Mouse (Mus musculus): Measurements from ENCODE around the gene Dynll1.

DNA sequence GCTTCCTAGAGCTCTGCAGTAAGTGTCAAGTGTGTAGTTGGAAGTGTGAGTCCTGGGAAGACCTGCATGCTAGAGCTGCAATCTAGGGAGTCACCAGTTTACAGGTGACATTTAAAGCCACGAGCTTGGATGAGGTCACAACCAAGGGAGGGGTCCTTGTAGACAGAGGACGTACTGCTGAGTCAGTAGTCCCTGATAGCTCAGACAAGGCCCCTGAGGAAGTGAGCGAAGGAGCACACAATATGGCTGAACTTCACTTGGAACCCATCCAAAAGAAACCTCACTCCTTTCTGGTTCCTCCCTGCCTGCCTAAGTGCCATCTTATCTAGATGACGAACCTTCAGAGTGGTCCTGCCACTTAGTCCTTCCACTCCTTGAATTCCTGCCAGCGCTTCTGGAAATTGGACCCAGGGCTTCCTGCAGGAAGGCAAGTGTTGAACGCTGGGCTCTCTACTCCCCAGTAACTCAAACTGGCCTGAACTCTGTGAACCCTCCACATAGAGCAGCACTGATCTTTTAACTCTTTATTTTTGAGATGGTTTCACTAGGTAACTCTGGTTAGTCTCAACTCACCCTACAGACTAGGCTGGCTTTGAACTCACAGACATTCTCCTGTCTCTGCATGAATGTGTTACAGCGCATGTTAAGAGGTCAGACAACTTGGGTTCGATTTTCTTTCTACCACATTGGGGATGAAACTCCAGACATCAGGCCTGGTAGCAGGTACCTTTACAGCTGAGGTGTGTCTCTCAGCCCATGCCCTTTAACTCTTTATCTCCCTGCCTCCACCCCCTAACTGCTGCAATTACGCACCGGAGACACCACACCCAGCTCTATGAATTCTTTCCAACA is 12.2 kb upstream of the Dynll1 start:
- TF ChIP-seq CTCF (IDR thresholded peaks at IDR 0.05 in 2 of 3, conservative IDR thresholded peaks at IDR 0.05 in 1 of 3; ENCODE audit: control insufficient read depth in 1 of 3, insufficient read depth in 1 of 3, low read depth in 2 of 3, low read length in 3 of 3, poor library complexity in 1 of 3, severe bottlenecking in 1 of 3) = no peak
- peak; percentile 23; the same call in 1 of the 2 replicates for TF ChIP-seq ZMIZ1 (IDR thresholded peaks at IDR 0.05; ENCODE audit: low read depth, low read length)
- peak; percentile 84 for TF ChIP-seq MAZ (IDR thresholded peaks at IDR 0.05; ENCODE audit: low read depth, low read length)
- TF ChIP-seq ETS1 (IDR thresholded peaks at IDR 0.05; ENCODE audit: low read depth, low read length) = peak; percentile 99
- peak; percentile 76 to 79 for TF ChIP-seq EP300 (IDR thresholded peaks at IDR 0.05; ENCODE audit: low read depth in 1 of 2, low read length in 2 of 2)
- no peak for TF ChIP-seq USF2 (IDR thresholded peaks at IDR 0.05; ENCODE audit: borderline replicate concordance in 1 of 2, insufficient read depth in 1 of 2, low read depth in 1 of 2, low read length in 2 of 2)
- TF ChIP-seq POLR2A (IDR thresholded peaks at IDR 0.05; ENCODE audit: control insufficient read depth in 1 of 2, insufficient read depth in 1 of 2, low read depth in 1 of 2, low read length in 2 of 2, poor library complexity in 1 of 2) = peak; percentile 34 to 62; a peak in 2 of 4 replicates
- peak; percentile 56 for TF ChIP-seq HCFC1 (IDR thresholded peaks at IDR 0.05; ENCODE audit: low read depth, low read length)
- TF ChIP-seq KAT2A (conservative IDR thresholded peaks at IDR 0.05; ENCODE audit: low read depth, low read length) = 0 out of 2 replicates have a peak, but pooled peaks have one; percentile 18
- peak; percentile 5; the same call in 1 of the 2 replicates for TF ChIP-seq ZNF384 (IDR thresholded peaks at IDR 0.05; ENCODE audit: low read depth, low read length)

All from MEL (cell line).